Mouse (Mus musculus) thymus, adult 2 months (tissue): ENCODE measurements around the gene She.

Experiments
- CTCF ChIP-seq: fragments of 200-500 bp; IDR thresholded peaks from 2 replicates; pipeline ENCODE4 v1.5.1; 2012; ENCODE audit warnings: mild to moderate bottlenecking, control low read depth, low read length, moderate library complexity, borderline replicate concordance; ENCODE audit not compliant: control insufficient read depth, poor library complexity, insufficient read depth; ENCODE audit errors: extremely low read depth
- POLR2A ChIP-seq: fragments of 200-500 bp; IDR thresholded peaks from 2 replicates; pipeline ENCODE4 v1.6.1; 2012; ENCODE audit warnings: mild to moderate bottlenecking, low read length, control low read depth, moderate library complexity; ENCODE audit not compliant: control insufficient read depth, poor library complexity, insufficient read depth; ENCODE audit errors: extremely low read depth

DNA sequence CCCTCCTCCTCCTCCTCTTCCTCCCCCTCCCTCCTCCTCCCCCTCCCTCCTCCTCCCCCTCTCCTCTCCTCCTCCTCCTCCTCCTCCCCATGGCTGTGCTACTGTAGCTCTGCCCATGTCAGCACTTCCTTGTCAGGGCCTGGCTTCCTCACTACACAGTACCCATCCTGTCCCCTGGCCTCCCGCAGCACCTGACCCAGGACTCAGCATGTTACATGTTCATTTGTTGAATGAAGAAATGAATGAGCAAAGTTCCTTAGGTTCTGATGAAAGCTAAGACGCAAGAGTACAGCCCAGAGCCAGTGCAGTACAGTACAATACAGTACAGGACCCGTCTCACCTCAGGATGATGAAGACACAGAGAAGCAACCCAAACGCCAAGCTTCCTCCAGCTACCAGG lies 45.3 kb downstream of the She start:
- TF ChIP-seq CTCF (no peak), POLR2A (no peak)
